Mouse (Mus musculus): Measurements from ENCODE around the gene Naa80.
"Not testable (repeated sequence)": the region's sequence is repeated elsewhere in the genome, so short reads cannot be mapped to it uniquely, and the experiment has no call there.

Naa80 gene

DNA sequence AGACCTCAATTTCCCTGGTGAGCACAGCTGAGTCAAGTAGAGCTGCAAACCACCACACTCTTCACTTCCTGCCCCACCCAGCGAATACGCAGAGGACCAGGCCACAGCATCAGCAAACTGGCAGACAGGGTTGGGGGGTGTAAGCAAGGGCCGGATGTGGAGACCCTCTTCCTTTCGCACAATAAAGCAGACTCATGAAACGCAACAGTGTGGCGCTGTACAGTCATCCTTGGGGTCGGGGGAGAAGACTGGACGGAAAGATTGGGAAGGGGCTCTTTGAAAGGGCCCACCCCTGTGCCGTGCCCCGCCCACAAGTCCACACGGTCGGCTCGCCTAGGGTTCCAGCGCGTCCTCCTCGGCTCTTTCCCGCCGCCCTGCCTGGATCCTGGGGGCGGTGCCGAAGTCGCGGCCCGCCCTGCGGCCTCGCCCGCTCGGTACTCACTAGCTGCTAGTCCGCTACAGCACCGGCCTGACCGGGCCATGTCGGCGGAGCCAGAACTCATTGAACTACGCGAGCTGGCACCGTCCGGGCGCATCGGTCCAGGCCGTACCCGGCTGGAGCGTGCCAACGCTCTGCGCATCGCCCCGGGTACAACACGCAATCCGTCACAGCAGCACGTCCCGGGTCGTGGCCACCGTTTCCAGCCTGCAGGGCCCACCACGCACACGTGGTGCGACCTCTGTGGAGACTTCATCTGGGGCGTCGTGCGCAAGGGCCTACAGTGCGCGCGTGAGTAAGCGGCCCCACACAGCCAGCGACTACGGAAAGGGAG, 27.4 kb upstream of the Naa80 start, which contains the start of gene Rassf1:
Rassf1 (plus strand) TSS at position 439 of the 773 bp plus-strand sequence.
- DNase-seq: peak; percentile 75

DNA sequence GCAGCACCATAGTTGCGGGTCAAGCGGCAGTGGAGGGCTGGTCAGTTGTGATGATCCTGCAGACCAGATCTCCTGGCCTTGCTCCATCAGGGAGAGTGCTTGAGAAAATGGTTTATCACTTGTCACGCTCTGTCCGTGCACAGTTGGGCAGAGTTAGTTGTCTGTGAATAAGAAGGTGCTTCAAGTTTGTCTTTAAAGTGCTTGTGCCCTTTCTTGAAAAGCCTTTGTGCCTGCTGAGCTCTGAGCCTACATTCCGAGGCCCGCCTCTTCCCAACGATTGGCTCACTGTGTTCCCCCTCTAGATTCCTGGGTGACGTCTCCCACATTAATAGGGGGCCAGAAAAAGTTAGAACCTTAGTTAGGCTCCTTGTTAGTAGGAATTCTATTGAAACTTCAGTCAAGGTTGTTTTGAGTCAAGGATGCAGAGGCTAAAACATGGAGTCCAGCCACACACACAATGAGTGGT, 26.8 kb upstream of the Naa80 start:
- no peak for DNase-seq

DNA sequence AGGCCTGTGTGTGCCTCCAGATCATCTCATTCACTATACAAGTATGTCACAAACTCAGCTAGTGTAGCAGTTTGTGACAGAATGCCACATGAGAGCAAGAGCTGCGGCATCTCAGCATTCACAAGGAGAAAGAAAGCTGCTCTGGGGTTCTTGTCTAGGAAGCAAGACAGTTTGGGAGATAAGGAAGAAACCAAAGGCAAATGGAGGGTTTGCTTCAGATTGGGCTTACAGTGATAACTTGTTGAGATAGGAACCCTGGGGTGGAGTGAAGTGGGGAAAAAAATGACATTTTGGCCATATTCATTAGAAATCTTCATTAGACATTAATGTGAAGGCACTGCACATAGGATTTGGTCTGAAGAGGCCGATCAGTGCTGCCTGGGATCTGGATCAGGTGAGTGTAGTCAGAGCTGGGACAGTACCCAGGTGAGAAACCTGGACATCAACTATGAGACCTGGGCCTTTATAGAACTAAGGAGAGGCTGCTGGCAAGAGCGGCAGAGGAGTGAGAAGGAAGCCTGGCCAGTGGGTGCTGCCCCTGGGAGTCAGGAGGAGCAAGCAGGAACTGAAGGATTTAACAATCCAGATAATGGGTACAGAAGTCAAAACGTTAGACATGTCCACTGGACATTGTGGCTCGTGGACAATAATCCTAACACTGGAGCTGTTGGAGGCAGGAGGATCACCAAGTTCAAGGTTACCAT, 25.8 kb upstream of the Naa80 start:
- no peak for DNase-seq

DNA sequence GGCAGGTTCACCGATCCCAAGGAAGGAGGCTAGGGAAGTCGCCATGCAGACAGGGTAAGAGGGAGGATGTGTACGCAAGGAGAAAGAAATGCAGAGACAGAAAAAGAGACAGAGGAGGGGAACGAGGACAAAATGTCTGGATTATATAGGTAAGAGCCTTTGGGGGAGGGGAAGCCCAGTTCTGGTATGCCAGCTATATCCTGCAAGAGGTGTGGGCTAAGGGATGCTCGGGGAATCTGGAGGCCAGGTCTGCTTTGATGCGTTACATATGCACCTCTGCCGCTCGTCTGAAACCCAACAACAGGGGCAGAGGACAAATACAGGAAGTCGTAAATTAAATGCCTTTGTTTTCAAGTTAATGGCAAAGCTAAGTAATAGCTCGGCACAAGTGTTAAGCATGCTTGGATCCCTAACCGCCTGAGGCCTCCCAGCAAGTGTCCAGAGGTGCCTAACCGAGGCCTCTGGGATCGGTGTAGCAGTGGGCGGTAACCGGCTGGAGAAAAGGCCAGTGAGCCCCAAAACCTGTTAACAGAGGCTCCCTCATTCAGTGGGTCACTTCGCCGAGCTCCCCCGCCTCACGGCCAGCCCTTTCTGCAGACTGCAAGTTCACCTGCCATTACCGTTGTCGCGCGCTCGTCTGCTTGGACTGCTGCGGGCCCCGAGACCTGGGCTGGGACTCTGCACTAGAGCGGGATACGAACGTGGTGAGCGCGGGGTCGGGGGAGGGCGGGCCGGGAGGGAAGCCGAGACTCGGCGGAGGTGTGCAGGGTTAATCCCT, 25.0 kb upstream of the Naa80 start:
- DNase-seq: no peak

DNA sequence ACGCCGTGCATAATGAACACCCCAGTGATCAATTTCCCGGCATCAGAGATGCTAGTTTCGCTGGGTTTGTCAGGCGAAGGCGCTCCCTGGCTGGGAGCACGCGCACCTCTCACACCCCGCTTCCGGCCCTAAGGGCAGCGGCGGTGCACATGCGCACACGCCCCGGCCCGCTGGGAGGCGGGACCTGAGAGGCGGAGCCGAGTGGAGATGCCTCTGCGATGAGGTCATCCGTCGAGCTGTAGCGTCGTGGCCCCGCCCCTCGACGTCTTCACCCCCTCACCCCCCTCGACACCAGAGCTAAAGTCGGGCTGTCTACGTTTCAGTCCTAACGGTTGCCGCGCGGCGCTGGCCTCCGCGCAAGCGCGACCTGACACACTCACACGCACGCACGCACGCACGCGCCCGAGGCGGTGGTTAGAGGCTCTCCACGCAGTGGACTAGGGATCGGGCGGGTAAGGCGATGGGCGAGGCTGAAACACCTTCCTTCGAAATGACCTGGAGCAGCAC, 24.3 kb upstream of the Naa80 start:
- peak; percentile 96 for DNase-seq

DNA sequence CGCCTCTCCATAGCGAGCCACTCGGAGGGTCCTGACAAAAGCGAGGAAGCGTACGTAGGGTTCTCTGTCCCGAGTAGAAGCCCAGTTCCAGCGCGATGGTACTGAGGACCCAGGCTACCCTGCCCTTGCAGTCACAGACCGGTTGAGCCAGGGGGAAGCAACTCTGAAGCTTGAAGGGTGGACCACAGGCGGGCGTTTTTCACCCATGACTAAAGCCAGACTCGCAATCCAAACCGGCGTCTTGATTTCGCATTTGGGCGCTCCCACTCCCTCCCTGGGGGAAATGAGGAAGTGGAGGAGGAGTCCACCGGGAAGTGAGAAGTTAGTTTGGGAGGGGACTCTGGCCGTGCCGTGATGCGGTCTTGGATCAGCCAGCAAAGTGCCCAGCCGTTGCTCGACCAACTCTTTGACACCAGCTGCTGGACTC, 23.6 kb upstream of the Naa80 start:
- peak; percentile 87 for DNase-seq

DNA sequence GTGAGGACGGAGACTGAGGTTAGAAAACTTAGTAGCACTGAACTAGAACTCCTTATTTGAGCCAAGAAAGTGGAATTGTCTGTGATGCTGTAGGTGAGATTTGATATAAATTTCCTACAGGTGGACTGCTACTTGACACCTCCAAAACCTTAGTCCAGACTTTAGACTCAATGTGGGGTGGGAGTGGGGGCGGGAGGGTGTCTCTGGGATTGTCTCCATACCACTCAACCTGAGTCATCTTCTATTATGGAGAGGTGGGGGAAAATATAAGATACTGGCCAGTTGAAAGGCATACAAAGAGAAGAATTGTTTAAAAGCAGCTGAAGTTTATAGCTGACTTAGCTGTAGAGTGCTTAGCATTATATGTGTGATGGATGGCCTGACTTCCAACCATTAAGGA, 23.0 kb upstream of the Naa80 start:
- no peak for DNase-seq

- no peak for DNase-seq
Measured at GRCm38 (mm10) chr9:107556346-107556745, 22.3 kb upstream of the Naa80 start.

DNA sequence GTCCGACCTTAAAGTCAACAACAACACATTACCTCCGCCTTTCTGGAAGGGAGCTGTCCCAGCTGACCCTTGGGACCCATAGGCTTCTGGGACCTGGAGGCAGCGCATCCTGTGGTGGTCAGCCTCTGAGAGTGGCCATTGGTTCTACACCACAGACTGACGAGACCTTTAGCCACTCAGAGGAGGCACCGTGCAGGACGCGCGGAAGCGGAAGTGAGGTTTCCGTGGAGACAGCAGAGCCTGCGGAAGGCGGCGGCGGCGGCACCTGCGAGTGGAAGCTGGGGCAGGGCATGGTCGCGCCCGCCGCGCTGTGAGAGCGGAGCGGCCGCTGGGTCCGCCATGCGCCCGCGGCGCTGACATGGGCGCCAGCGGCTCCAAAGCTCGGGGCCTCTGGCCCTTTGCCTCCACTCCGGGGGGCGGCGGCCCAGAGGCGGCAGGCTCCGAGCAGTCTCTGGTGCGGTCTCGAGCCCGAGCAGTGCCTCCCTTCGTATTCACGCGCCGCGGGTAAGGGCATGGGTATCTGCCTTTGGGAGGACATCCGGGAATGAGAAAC, 15.6 kb upstream of the Naa80 start, which contains the start of gene Tusc2:
Tusc2 (plus strand) TSS at position 227 of the 553 bp plus-strand sequence.
- DNase-seq: peak; percentile 98

DNA sequence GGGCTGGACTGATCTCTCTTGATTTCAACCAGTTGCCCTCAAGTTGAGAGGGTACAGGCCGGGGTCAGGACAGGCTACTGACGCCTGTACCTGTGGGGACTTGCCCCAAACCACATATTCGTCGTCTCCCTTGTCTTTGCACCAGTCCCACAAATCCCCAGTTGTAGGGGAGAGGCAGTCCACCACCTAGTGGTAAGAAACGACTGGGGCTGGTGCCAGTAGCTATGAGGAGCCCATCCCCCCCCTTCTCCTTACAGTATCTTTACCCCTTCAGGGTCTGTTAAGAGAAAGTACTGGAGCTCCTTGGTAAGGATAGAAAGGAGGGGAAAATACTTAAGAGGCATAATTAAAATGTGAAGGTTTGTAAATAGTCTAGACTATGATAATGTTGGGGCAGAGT, 13.1 kb upstream of the Naa80 start:
- not testable (repeated sequence) for DNase-seq

DNA sequence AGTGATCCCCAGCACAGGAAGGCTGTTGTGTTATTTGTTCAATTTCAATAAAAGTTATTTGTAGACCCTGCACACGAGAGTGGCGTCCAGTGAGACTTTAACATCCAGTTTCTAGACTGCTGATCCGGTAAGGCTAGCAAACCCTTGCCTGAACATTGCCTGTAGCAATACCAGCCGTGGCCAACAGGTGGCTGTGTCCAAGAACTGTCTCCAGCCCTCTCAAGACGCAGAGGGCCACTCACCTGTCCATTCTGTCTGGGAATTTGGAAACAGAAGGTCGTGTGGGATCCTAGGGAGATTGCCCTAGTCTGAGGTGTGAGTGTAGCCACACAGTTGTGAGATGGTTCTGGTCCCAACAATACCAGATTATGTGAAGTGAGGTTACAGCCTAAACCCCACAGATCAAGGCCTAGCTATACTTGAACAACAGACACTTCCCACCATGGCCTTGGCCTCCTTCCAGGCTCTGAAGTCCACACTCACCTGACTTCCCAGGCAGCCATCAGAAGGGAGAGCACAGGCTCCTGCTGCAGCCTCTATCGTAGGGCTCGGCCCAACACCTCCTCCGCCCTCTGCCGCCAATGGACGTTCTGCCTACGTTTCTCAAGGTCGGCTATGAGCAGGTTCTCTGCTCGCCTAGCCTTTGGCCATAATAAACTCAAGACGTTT, 12.5 kb upstream of the Naa80 start:
- peak; percentile 97 for DNase-seq

DNA sequence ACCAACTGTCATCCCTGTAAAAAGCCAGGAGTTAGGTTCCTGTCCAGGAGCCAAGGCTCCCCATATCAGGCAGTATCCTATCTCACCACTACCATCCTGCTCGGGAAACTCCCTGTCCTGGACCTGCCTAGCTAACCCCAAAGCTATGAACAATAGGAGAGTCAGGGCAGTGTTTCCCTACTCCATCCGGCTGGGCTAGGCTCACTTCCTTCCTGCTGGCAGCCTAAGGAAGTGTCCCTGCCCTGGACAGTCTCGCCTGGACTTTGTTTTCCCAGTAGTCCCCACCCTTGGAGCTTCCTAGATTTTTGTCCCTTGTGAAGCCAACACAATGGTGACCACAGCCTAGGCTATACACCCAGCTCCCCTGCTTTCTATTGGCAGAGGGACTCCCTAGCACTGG, 11.8 kb upstream of the Naa80 start:
- DNase-seq: peak; percentile 88

GRCm38 (mm10) chr9:107567702-107568319, 10.9 kb upstream of the Naa80 start, which contains the start of gene Hyal2:
TSS of gene Hyal2 (plus strand) at chr9:107567945.
- peak; percentile 78 for DNase-seq

GRCm38 (mm10) chr9:107568331-107569261, 10.1 kb upstream of the Naa80 start:
- DNase-seq: peak; percentile 93

- DNase-seq: no peak
Measured at GRCm38 (mm10) chr9:107569270-107569669, 9.4 kb upstream of the Naa80 start.

DNA sequence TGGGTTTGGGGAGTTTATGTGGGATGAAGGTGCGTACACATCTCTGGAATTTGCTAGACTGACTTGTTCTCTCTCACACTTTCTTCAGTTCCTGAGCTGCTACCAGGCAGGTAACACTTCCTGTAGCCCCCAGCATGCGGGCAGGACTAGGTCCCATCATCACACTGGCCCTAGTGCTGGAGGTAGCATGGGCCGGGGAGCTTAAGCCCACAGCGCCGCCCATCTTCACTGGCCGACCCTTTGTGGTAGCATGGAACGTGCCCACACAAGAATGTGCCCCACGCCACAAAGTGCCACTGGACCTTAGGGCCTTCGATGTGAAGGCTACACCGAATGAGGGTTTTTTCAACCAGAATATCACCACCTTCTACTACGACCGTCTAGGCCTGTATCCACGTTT, 8.7 kb upstream of the Naa80 start:
- no peak for DNase-seq

DNA sequence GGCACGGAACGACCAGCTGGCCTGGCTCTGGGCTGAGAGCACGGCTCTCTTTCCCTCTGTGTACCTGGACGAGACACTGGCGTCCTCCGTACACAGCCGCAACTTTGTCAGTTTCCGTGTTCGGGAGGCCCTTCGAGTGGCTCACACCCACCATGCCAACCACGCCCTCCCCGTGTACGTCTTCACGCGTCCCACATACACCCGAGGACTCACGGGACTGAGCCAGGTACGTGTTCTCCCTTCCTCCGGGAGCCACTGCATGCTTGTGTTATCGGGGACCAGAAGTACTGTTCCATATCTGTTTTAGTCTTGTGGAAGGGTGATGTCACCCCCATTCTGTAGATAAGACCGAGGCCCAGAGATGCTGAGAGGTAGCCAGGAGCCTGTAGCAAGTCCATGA, 7.8 kb upstream of the Naa80 start:
- no peak for DNase-seq

DNA sequence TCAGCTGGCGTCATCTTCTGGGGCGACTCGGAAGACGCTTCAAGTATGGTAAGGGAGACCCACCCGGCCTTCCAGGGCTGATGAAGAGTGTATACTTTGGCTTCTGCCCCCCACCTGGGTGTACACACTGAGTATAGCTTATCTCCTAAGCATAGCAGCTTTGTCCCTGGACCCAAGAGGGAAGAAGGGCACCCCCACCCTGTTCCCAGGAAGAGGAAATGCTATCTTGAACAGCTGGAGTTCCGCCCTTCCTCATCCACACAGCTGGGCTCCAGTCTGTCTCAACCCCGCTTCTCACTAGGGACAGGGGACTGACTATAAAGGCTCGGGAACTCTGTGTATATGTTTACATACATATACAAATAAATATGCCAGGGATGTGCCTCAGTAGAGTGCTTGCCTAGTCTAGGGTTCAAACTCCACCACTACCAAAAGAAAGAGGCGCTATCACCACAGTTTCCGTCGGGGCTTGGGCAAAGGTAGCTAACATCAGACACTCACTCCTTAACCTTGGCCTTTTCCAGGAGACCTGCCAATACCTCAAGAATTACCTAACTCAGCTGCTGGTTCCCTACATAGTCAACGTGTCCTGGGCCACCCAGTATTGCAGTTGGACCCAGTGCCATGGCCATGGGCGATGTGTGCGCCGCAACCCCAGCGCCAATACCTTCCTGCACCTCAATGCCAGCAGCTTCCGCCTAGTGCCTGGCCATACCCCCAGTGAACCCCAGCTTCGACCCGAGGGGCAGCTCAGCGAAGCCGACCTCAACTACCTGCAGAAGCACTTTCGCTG, 7.0 kb upstream of the Naa80 start:
- DNase-seq: peak; percentile 71

DNA sequence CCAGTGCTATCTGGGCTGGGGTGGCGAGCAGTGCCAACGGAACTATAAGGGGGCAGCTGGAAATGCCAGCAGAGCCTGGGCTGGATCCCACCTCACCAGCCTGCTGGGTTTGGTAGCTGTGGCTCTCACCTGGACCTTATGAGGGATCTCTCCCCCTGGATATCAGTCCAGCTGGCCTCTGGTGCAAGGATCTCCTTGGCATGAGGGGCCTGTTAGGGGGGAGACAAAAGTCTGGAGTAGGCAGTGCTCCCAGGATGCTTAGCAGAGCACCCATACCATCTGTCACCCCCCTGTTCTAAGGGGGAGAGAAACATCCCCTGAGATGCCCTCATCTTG, 6.4 kb upstream of the Naa80 start:
- DNase-seq: no peak

GRCm38 (mm10) chr9:107573774-107574173, 4.9 kb upstream of the Naa80 start:
- not testable (repeated sequence) for DNase-seq
